Mouse (Mus musculus) heart, adult 2 months (tissue): Measurements from ENCODE around the gene Hmga2.

ENCODE experiments used
- CTCF ChIP-seq: fragments of 200-600 bp; IDR thresholded peaks from 2 replicates; pipeline ENCODE4 v1.8.1; 2022; ENCODE audit warnings: antibody characterized with exemption, mild to moderate bottlenecking, moderate library complexity
- EP300 ChIP-seq: fragments of 200-500 bp; IDR thresholded peaks from 2 replicates; pipeline ENCODE4 v1.6.1; 2011; ENCODE audit warnings: low read depth, low read length, control low read depth; ENCODE audit not compliant: insufficient read depth
- POLR2A ChIP-seq: fragments of 200-500 bp; IDR thresholded peaks from 2 replicates; pipeline ENCODE4 v1.6.1; 2011; ENCODE audit warnings: mild to moderate bottlenecking, low read depth, low read length, control low read depth; ENCODE audit not compliant: insufficient read depth

- TF ChIP-seq CTCF (no peak), EP300 (no peak), POLR2A (no peak)
These were observed 77.5 kb downstream of the Hmga2 start for GRCm38 (mm10) chr10:120398745-120399144.
